Mouse (Mus musculus) splenic B cell, adult 2 months (primary cell): ENCODE measurements around the gene Pidd1.

Source experiments
- DNase-seq: peaks from one replicate; pipeline ENCODE4 v3.0.0-alpha.2; 2011; ENCODE audit warnings: low read depth, low spot score
- H3K27me3 ChIP-seq: 2 replicates; pipeline ENCODE4 v1.6.1; 2012; ENCODE audit warnings: mild to moderate bottlenecking, low read length, moderate library complexity, mixed read lengths; ENCODE audit not compliant: control insufficient read depth, poor library complexity, insufficient read depth, severe bottlenecking
- H3K36me3 ChIP-seq: 2 replicates; pipeline ENCODE4 v1.6.1; 2012; ENCODE audit warnings: mild to moderate bottlenecking, low read length, moderate library complexity, mixed read lengths; ENCODE audit not compliant: control insufficient read depth, poor library complexity, insufficient read depth, severe bottlenecking

Pidd1 gene

GRCm38 (mm10) chr7:141443828-141444237 lies at the start of gene Pidd1:
Pidd1 (minus strand) TSS chr7:141444025.
- peak; percentile 53 for DNase-seq
- no peaks in the 10 kb centered on the region for H3K27me3 ChIP-seq
- H3K36me3 ChIP-seq, result peaks cover 3% of the 10 kb centered on the region; the same call in 1 of the 2 replicates

GRCm38 (mm10) chr7:141492738-141493137 lies 48.9 kb upstream of the Pidd1 start:
- Histone ChIP-seq H3K36me3 (no peaks in the 10 kb centered on the region), H3K27me3 (no peaks in the 10 kb centered on the region)
- no peak for DNase-seq

GRCm38 (mm10) chr7:141491151-141491550 lies 47.3 kb upstream of the Pidd1 start:
- Histone ChIP-seq H3K27me3 (no peaks in the 10 kb centered on the region), H3K36me3 (no peaks in the 10 kb centered on the region)
- DNase-seq, result peak; percentile 36

GRCm38 (mm10) chr7:141487141-141487540 lies 43.3 kb upstream of the Pidd1 start:
- H3K27me3 ChIP-seq, result no peaks in the 10 kb centered on the region
- no peaks in the 10 kb centered on the region for H3K36me3 ChIP-seq
- no peak for DNase-seq

GRCm38 (mm10) chr7:141486239-141486638 lies 42.4 kb upstream of the Pidd1 start:
- no peaks in the 10 kb centered on the region for H3K36me3 ChIP-seq
- no peaks in the 10 kb centered on the region for H3K27me3 ChIP-seq
- DNase-seq, result no peak

GRCm38 (mm10) chr7:141485606-141486005 lies 41.8 kb upstream of the Pidd1 start:
- Histone ChIP-seq H3K36me3 (no peaks in the 10 kb centered on the region), H3K27me3 (no peaks in the 10 kb centered on the region)
- no peak for DNase-seq

- no peak for DNase-seq
- Histone ChIP-seq H3K27me3 (no peaks in the 10 kb centered on the region), H3K36me3 (no peaks in the 10 kb centered on the region)
These were observed 41.4 kb upstream of the Pidd1 start for GRCm38 (mm10) chr7:141485186-141485585.

- no peak for DNase-seq
These were observed 40.6 kb upstream of the Pidd1 start for GRCm38 (mm10) chr7:141484186-141485120.

GRCm38 (mm10) chr7:141483114-141483653 lies 39.4 kb upstream of the Pidd1 start:
- DNase-seq, result no peak
- no peaks in the 10 kb centered on the region for H3K27me3 ChIP-seq
- no peaks in the 10 kb centered on the region for H3K36me3 ChIP-seq

More at GRCm38 (mm10) chr7:141484186-141485120, 40.6 kb upstream of the Pidd1 start:
- no peaks in the 10 kb centered on the region for H3K36me3 ChIP-seq
- no peaks in the 10 kb centered on the region for H3K27me3 ChIP-seq

- Histone ChIP-seq H3K36me3 (no peaks in the 10 kb centered on the region), H3K27me3 (no peaks in the 10 kb centered on the region)
- DNase-seq, result no peak
These were observed 38.8 kb upstream of the Pidd1 start for GRCm38 (mm10) chr7:141482531-141483024.

GRCm38 (mm10) chr7:141481498-141482401 lies 37.9 kb upstream of the Pidd1 start:
- DNase-seq, result peak; percentile 68
- no peaks in the 10 kb centered on the region for H3K36me3 ChIP-seq
- no peaks in the 10 kb centered on the region for H3K27me3 ChIP-seq

- peak; percentile 95 for DNase-seq
- Histone ChIP-seq H3K27me3 (no peaks in the 10 kb centered on the region), H3K36me3 (no peaks in the 10 kb centered on the region)
These were observed 37.1 kb upstream of the Pidd1 start for GRCm38 (mm10) chr7:141480842-141481497.

GRCm38 (mm10) chr7:141478270-141478748 lies 34.5 kb upstream of the Pidd1 start:
- no peaks in the 10 kb centered on the region for H3K36me3 ChIP-seq
- H3K27me3 ChIP-seq, result no peaks in the 10 kb centered on the region
- no peak for DNase-seq
